Mouse (Mus musculus) CH12F3 (cell line): ENCODE data around the gene Pbx1.

Experiments
- in situ Hi-C: fragments of 300-500 bp; cut with MboI; formaldehyde crosslinking; loops from 2 replicates; pipeline ENCODE4 v1.14.3; 2020; ENCODE audit warnings: low sequenced_read_pairs

Pbx1 gene

DNA sequence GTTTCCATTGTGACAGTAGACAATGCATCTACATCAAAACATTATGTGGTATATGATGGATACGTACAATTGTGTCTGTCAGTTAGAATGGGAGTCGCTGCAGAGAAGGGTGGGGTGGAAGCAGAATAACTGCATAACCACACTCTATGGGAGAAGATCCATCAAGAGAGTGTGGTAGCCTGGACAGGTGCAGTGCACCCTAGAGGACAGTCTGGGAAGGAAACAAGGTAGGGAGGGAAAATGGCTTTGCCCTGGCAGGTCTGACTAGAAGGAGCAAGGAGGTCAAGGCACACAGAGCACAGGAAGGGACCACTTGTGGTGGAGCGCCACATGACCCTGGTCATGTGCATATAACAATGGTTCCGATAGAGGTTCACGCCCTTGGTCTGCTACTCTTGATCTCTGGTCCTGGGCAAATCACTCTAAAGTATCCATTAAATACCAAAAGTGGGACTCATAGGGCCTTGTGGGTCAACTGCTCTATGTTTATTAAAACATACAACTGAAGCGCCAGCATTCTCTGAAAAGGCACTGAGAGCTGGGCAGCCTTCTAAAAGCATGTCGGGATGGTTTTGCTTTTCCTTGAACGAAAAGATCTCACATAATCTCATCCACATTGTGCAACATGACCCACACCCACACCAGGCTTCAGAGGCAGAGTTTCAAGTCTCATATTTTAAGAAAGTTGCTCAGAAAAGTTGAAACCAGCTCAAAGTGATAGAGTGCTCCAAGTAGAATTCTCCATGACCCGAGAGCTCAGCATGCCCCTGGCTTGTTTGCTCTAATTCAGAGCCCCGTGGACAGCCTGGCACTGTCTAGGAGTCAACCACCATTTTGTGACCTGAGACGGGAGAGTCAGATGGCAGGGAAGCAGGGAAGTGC lies 200.3 kb downstream of the Pbx1 start:
- in situ Hi-C loops: no loop called here

DNA sequence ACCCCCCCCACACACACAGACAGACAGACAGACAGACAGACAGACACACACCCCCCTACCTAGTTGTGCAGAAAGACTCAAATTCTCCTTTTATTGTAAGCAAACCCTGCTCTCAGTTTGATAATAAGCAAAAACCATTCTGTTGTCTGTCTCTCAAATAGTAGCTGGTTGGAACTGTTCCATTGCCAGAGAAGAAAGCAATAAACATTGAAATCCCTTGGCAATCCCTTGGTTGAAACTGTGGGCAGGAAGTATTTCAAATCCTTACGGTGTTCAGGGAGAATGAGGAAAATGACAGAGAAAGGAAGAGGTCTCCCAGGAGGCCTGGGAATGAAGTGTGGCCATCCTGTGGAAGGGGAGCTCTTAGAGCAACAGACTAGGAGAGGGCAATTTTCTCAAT lies 201.2 kb downstream of the Pbx1 start:
- in situ Hi-C loops: no loop called here

DNA sequence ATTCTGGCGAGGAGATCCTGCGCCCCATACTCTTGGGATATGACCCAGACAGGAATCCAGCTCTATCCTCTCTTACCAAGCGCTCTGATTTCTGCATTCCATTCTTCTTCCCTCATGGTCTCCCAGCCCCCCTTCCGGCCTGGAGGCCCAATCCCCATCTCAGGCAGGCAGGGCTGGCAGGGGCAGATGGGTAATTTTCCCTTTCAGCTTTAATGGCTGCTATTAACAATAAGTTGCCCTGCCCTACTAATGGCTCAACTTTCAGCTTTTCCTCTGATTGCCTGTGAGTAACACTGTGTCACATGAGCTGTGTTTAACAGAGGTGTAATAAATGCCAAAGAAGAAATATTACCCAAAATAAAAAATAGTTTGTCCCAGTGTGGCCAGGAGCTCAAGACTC lies 201.9 kb downstream of the Pbx1 start:
- in situ Hi-C loops: no loop called here

DNA sequence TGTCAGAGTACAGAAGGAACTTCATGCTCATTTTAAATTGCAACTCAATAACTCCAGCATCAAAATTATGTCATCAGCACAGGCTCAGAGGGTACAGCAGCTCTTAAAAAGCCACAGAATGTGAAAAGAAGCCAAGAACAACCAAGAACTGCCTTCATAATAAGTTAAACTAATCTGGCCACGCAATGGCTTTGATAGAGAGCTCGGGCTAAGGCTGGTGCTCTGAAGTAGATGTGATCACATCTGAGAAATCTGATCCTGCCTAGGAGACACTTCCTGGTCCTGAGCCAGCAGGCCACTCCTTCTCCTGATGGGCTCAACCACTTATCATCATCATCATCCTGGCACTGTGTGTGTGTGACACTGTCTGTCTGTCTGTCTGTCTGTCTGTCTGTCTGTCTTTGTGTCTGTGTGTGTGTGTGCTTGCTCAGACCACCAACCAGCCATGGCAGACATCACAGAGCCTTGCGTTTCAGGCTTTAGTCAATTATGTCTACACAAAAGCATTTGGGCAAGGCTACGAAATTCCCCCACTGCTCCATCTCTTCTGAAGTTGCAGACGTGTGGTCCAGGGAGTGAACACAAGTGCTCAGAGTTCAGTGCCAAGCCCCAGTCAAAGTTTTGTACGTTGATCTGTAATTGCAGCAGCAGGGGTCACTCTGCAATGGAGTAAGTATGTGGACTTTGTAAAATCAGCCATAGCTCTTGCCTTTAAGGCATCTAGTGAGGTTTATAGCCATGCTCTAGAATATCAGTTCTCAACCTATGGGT lies 203.1 kb downstream of the Pbx1 start:
- in situ Hi-C loops: no loop called here

DNA sequence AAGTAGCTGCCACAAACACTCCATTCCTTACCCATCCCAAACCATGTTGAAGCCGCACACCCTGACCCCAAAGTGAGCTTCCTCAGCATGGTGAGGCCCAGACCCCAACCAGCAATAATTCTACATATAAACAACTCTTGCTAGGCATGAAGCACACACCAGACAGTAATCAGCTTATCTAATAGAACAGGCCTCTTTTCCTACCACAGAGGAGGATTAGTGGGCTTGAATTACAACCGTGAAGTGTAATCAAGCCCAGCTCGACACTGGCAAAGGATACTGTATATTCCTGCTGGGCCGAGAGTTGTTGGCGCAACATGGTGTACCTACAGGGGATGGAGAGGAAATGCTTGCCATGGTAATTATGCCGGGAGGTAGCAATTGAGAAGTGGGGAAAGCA lies 205.9 kb downstream of the Pbx1 start:
- in situ Hi-C loops: no loop called here

DNA sequence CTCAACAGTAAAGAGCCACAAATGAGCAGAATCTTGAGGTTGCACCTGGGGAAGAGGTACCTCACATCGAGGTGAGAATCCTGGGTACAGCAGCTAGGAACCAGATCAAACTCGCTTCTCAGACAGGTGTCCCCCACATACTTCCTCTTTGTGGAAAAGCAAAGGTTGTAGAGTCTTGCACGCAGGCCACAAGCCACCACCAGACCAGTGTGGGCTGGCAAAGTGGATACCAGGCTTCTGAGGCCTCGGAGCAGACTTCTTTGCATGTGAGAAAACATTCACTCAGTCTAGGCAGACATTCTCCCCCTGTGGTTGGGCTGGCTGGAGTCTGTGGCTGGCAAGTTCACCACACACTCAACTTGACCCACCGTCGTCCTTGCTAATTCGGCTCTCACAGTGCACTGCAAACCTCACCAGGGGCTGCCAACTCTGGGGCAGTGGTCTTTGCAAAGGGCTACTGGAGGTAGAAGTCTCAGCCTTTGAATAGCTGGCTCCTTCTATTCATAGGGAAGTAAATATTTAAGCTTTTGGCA lies 206.4 kb downstream of the Pbx1 start:
- in situ Hi-C loops: no loop called here

DNA sequence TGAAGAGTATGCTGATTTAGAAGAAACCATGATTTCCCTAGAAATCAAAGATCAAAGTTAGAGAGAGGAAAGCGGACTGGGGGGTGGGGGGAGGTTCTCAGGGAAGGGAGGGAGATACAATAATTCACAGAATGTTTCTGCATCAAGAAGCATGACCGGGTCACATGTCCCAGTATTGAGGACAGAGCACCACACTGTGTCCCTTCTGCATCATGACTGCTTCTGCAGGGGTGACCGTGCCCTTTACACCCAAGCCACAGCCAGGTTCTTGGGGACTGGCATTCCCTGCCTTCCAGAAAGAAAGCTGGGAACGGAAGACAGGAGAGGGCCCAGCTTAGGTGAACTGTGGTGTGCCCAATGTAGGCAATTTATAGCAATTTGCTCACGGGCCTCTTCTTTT lies 207.9 kb downstream of the Pbx1 start:
- in situ Hi-C loops: no loop called here

DNA sequence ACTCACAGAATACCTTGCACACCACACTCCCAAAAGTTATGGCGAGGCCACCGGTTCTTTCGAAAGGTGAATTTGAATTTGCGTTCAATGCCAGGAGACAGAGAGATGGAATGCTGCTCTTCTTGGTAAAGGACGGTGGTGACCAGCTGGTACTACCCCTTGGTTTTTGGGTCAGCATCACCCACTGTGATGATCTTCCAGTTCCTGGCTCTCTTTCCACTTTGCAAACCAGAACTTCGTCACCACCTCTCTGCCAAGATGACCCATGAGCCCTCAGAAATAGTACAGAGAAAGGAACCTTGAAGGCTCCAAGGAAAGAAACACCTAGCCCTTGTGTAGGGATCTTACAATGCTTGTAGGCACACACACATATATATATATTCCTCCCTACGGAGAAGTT lies 209.3 kb downstream of the Pbx1 start:
- in situ Hi-C loops: no loop called here

DNA sequence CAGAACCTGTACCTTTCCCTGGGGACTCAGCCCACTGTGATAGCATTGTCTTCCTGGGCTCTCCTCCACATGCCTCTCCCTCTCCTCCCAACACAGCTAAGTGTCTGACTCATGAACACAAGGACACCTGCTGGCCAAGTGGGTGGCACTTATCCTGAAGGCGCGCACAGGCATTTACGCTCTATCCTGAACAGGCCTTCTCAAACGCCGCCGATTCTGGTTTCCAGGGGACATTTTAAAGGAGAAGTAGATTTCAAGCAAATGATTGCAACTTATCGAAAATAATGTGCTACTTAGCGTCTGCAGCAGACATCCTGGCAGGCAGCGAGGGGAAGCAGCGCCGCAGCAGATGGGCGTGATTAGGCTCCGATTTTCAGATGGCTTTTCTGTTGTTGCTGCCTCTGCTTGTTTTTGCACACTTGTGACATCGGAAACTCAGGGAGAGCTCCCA lies 211.0 kb downstream of the Pbx1 start:
- in situ Hi-C loops: no loop called here

DNA sequence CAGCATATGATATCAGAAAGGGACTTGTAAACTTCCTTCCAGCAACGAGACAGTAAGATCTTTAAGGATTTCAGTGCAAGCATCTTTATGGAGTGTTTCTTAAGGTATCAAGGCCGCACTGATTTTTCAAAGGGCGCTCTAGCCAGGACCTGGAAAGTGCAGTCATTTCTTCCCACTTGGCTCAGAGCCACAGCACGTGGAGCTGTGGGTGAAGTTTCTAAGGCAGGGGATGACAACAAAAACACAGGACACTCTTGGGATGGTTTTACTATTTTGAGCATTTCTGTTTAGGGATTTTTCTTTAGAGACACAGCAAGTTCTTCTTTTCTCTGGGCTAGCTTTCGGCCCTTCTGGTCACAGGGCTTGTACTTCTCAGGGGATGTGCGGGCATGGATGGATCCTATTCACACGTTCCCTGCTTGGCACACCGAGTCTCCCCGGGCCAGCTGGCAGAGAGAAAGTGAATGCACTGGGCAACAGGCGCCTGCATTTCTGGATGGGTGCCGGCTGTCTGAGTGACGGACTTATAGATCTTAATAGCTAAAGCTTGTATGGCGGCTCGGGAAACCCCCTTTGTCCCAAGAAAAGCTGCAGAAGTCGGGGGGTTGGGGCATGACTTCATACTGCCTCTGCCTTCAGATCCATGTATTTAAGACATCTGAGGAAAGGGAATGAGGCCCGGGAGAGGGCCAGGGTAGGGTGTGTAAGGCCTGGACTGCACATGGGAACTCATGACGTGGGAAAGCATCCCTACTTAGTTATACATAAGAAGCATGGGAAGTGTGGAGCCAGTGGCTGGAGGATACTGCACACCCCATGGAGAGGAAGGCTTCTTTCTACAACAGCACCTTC lies 215.9 kb downstream of the Pbx1 start:
- in situ Hi-C loops: no loop called here

DNA sequence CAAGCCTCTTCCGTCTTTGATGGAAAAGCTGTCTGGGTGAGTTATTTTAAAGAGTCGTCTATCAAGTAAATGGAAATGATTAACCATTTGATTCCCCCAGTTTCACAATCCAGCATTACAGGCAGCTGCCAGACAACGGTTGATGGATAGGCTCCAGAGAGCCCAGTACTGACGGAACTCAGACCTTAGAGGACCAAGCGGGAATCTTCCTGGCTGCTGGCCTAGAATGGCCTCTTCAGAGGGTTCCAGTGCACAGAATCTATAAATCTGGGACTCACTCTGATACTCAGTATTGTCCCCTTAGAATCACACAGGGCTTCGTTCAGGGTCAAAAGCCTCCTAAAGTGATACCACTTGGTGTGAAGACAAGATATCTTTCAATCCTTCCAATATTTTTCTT lies 216.6 kb downstream of the Pbx1 start:
- in situ Hi-C loops: no loop called here

DNA sequence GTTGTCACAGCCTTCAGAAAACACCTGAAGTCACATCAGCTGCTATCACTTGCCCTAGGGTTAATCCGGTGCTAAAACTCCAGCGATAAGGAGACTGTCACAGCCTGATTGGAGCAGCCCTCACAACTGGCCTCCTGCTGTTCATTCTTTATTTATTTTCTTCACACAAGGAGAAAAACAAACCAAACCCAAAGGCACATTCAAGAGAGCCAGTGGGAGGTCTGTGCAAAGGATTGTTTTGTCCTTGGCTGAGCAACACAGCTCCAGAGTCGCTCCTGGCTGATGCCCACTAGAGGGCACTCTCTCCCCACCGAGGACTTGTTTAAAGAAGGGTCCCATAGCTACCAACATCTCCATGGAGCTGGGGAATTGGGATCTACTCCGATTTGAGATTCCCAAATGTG lies 218.0 kb downstream of the Pbx1 start:
- in situ Hi-C loops: no loop called here

DNA sequence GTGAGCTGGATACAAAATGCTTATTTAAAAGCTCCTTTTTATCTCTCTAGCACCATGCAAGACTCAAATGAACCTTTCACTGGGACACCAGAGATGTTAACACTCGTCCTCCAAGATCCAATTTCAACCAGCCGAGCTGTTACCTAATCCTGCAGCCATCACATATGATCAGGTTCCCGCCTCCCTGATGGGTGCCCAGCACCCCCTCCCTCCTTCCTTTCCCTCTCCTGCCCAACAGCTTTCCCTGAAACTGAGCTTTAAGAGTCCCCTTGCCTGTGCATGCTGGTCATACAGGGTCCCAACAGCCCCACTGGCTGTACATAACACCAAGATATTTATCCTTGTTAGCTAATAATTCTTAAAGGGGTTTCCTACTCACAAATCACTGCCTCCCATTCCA lies 218.5 kb downstream of the Pbx1 start:
- in situ Hi-C loops: no loop called here

DNA sequence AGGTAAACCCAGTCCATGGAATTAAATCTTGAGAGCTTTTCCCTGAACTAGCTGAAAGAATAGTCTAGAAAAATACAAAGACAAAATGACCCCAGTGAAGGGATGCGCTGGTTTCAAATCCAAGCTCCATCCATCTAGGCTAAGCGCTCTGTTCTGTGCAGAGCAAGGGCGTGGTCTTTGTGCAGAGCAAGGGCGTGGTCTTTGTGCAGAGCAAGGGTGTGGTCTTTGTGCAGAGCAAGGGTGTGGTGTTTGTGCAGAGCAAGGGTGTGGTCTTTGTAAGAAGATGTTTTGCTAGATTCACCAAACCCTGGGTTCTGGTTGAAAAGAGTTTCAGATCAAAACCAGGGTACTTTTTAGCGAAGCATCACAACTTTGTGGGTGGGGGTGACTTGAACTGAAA lies 221.7 kb downstream of the Pbx1 start:
- in situ Hi-C loops: no loop called here

DNA sequence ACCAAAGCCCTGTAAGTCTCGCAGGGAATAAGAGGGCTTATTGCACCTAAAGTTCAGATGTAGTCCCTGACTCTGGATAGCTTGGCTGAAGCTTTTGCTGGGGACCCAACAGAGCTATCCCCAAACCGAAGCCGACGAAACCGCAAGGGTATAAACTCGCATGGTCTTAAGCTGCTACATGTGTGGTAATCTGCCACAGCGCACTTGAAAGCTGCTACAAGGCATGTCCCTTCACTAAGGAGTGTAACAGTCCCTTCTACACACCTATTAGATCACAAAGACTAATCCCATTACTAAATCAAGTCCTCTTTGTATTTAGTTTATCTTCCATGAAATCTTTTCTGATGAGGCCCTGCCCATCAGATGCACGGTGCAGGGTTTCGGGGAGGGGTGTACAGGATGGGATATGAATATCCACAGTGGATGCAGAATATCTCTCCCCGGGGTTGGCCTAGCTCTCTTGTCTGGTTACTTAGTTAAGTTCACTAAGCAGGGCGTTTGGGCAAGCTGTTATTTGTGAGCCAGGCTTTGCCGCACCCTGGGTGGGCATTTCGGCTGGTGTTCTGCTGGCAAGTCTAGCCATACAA lies 231.4 kb downstream of the Pbx1 start:
- in situ Hi-C loops: no loop called here

DNA sequence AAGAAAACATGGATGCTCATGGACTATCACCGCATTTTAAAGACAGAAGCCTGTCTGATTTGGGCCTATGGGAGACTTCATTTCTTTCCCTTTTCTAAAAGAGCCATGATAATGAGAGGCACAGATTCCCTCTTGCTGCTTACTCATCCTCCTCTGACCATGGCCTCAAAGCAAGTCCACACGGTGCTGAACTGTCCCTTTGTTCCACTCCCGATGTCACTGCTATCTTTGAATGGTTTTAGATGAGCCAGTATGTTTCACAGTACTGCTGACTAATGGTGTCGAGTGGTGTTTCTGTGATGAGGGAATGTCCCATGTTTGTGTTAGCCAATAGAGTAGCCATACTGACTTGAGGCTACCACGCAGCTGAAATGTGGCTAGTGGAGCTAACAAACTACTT lies 233.8 kb downstream of the Pbx1 start:
- in situ Hi-C loops: no loop called here

DNA sequence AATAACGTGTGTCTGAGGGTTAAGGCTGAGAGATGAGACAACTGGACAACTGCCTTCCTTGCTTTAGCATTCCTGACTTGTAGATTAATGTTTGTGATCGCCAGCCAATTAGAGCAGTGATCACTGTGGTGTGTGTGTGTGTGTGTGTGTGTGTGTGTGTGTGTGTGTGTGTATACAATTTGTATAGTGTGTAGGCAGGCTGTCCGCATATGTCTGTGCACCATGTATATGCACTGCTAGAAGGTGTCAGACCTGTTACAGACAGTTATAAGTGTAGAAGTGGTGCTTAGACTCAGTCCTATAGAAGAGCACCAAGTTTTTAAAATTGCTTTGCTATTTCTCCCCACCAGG lies 234.2 kb downstream of the Pbx1 start:
- in situ Hi-C loops: no loop called here

DNA sequence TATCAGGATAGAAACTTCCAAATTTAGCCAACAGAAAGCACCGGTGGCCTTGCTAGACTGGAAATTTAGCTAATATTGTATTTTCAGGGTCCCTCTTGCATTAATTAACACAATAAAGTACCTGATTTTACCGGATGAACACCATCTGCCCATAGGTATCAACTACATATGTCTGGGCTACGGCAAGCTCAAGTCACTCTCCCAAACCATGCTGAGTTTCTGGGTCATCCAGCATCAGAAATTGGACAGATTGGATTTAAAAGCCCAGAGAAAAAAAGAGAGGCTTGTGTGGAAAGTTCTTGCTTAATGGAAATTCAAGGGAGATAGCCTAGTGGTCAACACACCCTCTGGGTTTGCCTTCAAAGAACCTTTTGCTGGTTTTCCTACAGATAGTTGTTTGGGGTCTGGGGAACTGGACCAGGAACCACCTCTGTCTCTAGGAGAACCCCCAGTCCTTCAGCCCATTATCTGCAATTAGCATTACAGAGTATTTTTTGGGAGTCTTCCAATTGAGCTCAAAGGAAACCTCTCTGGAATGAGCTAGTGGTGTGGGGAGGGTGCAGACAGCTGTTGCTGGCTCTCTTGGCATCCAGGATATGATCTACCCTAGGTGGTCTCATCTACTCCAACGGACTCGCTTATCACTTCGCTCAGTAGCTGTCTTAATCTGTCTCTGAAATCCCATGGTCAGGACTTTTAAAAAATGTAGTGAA lies 234.7 kb downstream of the Pbx1 start:
- in situ Hi-C loops: no loop called here

DNA sequence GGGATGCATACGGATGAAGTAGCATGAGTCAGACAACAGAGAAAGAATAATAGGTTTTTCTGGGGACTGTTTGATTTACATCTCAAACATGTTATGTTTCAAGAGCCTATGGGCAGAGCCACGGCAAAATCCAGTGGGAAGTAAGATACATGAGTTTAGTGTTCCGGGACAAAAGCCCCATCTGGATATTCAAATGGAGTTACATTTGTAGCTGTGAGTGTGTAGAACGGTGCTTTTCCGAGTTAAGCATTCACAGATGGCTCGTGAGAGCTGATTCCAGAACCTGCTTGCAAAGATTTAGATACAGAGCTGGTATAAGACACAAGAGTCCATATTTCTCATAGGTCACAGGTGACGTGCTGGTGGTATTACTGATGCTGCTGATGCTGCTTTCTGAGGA lies 238.7 kb downstream of the Pbx1 start:
- in situ Hi-C loops: no loop called here

DNA sequence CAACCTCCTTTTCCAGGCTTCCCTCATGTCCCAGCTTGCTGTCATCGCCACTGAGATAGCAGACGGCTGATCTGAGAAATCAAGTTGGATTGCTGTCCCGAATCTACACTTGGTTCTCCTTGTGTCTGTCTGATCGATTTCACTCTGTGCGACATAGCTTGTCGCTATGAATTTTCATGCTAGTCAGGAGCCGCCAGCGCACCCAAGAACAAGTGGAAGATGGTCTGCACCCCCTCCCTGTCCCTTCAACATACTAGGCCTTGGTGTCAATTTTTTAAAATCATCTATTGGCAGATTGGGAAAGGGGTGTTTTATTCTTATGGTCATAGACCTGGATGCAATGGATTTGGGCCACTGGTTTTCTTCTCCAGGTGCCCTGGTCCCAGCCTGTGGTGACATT lies 249.3 kb downstream of the Pbx1 start:
- in situ Hi-C loops: no loop called here
